Mouse (Mus musculus): ENCODE data around the gene Atp5g2. TPM values are rescaled to one million over a fixed set of nuclear protein-coding genes. Genes with fewer than 3 reads are reported as not detected.
A peak's percentile ranks its signal among the peaks of the same experiment; 100 is the strongest.
"Not testable (repeated sequence)": the region's sequence is repeated elsewhere in the genome, so short reads cannot be mapped to it uniquely, and the experiment has no call there.

Gene Atp5g2
- total RNA-seq, 2 experiments from 2014 or later, result 25.6 to 33.1 TPM

DNA sequence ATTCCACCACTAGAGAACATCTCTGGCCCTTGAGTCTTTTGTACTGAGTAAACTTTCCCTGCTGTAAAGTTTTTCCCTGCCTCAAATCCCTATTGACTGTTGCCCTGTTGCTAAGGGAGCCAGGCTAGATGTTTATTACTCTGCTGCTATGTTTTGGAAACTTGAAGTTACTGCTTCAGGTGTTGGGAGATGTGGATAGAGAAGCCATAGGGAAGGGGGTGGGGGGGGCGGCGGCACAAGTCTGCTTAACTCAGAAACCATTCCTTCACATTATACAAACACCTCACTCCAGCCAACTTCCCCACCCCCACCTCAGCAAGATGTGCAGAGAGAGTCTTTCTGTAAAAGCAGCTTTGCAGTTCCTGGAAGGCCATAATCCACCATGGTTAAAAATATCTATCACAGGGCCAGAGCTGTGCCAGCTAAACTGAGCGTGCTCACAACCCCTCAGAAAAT is 14.2 kb downstream of the Atp5g2 start:
- DNase-seq, result peak; percentile 52
- Histone ChIP-seq H3K27ac (peak overlapping the region; percentile 90), H3K4me3 (peak overlapping the region; percentile 65)
- intact Hi-C loops (cut with DNase I), result loop anchor here (2.0 kb wide), 1 partner anchor 33 kb away; the partner anchor contains the start of genes Atf7 and Gm28047
- TF ChIP-seq CTCF (IDR thresholded peaks at IDR 0.05), result no peak

DNA sequence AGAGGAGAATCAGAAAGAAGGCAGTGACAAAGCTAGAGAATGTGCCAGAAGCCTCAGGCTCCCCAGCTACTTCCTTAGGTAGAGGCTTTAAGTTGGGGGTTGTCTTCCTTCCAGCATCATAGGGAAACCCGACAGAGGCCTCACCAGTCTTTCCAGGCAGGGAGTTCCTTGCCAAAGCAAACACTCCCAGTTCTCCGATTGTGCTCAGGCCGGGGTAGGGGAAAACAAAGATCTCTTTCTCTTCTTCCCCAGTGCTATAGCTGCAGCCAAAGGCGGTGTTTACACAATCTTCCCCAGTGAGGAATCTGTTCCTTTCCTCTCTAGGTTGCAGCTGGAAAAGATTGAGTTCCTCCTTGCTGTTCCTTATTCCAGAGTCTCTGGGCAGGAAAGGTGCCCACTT is 15.5 kb downstream of the Atp5g2 start:
- Histone ChIP-seq H3K27ac (peak overlapping the region; percentile 90), H3K4me3 (peak overlapping the region; percentile 65)
- intact Hi-C loops (cut with DNase I), result loop anchor here (2.0 kb wide), 1 partner anchor 32 kb away; the partner anchor contains the start of genes Atf7 and Gm28047
- DNase-seq, result peak; percentile 43
- no peak for TF ChIP-seq CTCF (IDR thresholded peaks at IDR 0.05)

DNA sequence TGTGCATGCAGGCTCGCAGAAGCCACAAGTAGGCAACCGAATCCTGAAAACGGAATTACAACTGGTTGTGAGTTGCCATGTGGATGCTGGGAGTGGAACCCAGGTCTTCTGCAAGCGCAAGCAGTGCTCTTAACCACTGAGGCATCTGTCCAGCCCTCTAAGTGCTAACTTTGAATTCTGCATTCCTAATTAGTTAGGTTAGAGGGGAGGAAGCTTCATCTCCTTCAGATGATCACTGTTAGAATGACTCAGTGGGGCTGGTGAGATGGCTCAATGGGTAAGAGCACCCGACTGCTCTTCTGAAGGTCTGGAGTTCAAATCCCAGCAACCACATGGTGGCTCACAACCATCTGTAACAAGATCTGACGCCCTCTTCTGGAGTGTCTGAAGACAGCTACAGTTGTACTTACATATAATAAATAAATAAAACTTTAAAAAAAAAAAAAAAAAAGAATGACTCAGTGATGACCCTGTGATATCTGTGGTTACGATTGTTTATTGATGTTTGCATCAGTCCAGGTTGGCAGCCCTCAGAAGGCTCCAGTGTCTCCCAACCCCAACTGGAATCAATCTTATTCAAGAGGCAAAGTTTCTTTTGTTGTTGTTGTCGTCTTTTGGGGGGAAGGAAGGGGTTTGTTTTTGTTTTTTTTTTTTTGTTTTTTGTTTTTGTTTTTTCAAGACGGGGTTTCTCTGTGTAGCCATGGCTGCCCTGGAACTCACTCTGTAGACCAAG is 20.1 kb downstream of the Atp5g2 start:
- DNase-seq; intact Hi-C loops (cut with DNase I); H3K4me3 ChIP-seq: not testable (repeated sequence)
- H3K27ac ChIP-seq, result peak overlapping the region; percentile 70; the same call in 1 of the 2 replicates

DNA sequence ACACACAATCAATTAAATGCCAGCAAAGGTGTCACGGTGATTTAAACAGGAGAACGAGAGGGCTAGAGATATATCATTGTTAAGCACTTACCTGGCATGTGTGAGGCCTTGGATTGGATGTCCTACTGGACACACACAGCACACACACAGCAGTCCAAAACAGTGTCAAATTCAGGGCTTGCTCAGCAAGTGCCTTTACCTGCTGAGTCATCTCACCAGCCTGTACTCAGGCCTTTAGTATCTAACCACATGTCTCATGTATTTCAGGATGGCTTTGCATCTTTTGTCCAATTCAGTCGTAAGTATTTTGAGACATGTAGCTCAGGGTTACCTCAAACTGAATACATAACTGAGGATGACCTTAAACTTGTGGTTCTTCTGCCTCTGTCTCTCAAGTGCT is 21.0 kb downstream of the Atp5g2 start:
- no peak for TF ChIP-seq CTCF (IDR thresholded peaks at IDR 0.05)
- DNase-seq, result peak; percentile 26
- peak overlapping the region; percentile 70 for H3K27ac ChIP-seq
- intact Hi-C loops (cut with DNase I), result no loop called here
- no peak overlapping the region for H3K4me3 ChIP-seq

DNA sequence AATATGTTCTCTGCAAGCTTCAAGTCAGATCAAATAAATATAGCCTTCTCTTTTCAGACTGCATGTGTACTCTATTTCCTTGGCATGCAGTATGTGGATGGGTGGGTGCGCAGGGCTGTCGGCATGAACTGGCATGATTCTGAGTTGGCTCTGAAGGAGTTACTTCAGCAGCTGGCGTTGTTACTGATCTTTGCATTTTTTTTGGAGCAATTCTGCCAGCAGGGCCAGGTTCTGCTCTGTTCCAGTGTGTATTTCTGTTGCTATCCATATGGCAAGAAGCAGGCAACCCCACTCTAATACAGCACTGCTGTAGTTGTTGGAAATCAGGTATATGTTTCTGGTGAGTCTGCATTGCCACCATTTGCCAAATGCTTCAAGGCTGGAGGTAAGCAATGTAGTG is 36.3 kb downstream of the Atp5g2 start:
- no peak overlapping the region for H3K4me3 ChIP-seq
- no peak for DNase-seq
- H3K27ac ChIP-seq, result no peak overlapping the region
- no peak for TF ChIP-seq CTCF (IDR thresholded peaks at IDR 0.05)
- intact Hi-C loops (cut with DNase I), result no loop called here

DNA sequence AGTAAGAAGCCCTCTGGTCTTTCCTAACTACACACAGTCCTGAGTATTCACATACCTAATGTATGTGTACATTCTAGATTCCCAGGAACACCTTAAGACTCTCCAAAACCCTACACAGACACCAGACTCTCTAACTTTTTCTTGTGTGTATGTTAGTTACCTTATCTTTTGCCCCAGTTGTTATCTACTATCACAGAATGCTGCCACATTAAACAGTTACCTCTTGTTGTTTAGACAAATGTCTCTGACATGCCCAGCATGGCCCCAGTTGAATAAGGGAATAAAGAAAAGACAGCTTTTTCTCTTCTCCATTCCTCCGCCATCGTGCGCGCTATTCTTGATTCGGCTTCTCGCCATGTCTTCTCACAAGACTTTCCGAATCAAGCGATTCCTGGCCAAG is 37.5 kb downstream of the Atp5g2 start:
- intact Hi-C loops (cut with DNase I), result no loop called here
- Histone ChIP-seq H3K27ac (no peak overlapping the region), H3K4me3 (no peak overlapping the region)
- no peak for TF ChIP-seq CTCF (IDR thresholded peaks at IDR 0.05)
- DNase-seq, result no peak

DNA sequence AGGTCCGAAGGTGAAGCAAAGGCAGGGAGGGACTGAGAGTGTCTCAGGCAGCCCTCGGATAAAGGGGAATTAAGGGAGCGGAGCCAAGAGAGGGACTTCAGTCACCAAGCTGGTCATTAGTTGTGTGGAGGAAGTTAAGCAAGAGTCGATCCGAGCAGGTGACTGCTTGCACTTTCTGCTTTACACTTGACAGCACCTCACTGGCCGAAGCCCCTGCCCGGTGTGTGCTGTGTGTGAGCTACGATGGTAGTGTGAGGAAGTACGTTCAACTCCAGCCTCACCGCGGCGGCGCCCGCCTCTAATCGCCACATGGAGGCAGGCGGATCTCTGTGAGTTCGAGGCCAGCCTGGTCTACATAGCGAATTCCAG is 46.5 kb downstream of the Atp5g2 start:
- H3K27ac ChIP-seq, result peak overlapping the region; percentile 98
- DNase-seq, result peak; percentile 66
- intact Hi-C loops (cut with DNase I), result loop anchor here (1.0 to 2.0 kb wide), 2 partner anchors 31 to 46 kb away; no protein-coding TSS in a partner anchor
- TF ChIP-seq CTCF (IDR thresholded peaks at IDR 0.05), result no peak
- H3K4me3 ChIP-seq, result peak overlapping the region; percentile 78

DNA sequence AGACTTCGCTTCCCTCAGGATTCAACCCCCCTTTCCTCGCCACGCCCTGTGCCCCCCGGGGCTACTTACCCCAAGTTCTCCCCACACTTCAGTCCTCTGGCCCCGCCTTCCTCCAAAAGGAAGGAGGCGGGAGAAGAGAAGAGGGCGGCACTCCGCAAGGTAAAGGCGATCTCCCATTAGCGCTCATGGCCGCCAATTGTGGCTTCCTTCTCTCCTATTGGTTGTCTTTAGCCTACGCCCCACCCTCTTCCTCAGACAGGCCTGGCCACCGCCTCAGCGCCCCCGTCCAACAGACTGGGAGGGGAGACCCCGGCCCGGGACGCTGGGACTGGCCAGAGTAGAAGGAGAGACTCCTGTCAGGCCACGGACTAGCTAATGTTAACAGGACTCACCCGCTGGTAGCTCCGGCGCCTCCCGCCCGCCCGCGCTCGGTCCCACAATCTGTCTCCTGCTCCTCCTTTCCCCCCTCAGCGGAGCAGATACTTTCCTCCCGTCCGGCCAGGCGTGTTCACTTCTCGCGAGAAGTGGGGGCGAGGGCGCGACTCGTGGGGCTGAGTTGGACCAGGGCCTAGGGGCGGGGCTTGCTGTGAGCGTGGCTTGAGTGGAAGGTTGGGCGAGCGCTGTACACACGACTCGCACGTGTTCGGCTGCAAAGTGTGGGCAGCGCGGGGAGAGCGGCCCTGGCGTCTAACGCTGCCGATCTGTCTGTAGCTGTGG is 47.0 kb downstream of the Atp5g2 start, which contains the start of the genes Gm28047 and Atf7:
Gene Gm28047 (minus strand): TSS at position 98 of the 717 bp plus-strand sequence.
Gene Atf7 (minus strand): TSS at position 495 of the 717 bp plus-strand sequence.
- Histone ChIP-seq H3K27ac (peak within 1 kb of the TSS; percentile 98), H3K4me3 (peak within 1 kb of the TSS; percentile 78)
- DNase-seq, result peak; percentile 100
- TF ChIP-seq CTCF (IDR thresholded peaks at IDR 0.05), result no peak
- intact Hi-C loops (cut with DNase I), result loop anchor here (1.0 to 2.0 kb wide), 2 partner anchors 32 to 46 kb away; no protein-coding TSS in a partner anchor

DNA sequence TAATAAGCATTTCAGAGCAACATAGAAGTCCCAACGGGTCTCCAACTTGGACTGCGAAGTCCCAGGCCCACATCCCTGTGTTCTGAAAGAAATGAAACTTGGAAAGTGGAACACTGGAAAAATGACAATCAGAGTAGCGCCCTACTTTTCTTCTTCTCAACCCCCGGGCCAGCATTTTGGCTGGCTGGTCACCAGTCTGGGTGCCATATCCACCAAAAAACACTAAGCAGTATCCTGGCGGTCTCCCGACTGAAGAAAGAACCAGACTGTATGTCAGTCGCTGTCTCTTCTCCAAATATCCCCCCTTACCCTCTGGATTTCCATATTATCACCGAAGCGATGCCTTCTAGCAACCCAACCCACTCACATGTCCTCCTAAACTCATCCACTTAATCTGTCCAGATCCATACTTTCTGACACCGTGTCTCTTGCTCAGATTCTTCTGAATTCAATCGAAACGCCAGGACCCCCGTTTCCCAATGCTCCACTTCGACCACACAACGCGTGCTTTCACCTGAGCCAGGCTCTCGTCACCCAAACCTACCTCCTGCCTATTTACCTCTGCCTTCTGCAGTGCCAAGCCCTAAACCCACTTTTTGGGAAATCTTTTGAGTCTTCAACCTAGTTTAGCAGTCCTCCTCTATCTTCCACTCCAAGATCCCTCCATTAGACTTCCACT is 47.7 kb downstream of the Atp5g2 start:
- intact Hi-C loops (cut with DNase I), result loop anchor here (2.0 kb wide), 1 partner anchor 32 kb away; no protein-coding TSS in a partner anchor
- peak; percentile 39 for DNase-seq
- Histone ChIP-seq H3K27ac (peak overlapping the region; percentile 98), H3K4me3 (peak overlapping the region; percentile 78)
- no peak for TF ChIP-seq CTCF (IDR thresholded peaks at IDR 0.05)

DNA sequence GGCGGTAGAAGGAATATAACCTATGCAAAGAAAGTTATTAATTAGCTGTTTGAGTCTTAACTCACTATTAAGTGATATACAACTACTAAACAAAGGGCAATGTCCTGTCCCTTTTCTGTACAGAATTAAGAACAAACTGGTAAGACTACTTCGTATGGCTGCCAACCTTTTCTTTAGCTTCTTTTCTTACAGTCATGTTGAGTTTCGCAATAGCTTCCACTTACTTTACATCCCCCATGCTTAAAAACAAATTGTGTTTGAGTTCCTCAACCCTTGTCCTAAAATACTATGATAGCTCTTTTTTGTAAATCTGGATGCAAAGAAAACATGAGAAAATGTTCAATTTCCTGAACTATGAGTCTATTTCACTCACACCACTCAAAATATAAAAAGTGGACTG is 49.0 kb downstream of the Atp5g2 start:
- no peak for DNase-seq
- no peak for TF ChIP-seq CTCF (IDR thresholded peaks at IDR 0.05)
- intact Hi-C loops (cut with DNase I), result no loop called here
- Histone ChIP-seq H3K27ac (peak overlapping the region; percentile 98; the same call in 1 of the 2 replicates), H3K4me3 (peak overlapping the region; percentile 78)

DNA sequence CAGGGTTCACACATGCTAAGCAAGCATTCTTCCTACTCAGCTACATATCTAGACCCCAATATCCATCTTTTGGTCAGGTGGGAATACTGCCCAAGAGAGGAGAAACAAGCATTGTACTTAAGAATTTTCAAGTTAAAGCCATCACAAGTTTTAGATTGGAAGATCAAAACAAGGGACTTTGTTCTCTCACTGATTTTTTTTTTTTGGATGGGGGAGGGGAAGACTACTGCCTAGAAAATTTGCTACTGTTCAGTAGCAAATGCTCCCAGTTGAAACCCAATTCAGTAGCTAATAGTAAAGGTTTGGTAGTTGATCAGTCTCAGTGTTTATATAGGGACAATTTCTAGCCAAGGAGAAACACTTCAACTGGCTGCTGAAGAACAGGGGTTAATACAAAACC is 49.6 kb downstream of the Atp5g2 start:
- intact Hi-C loops (cut with DNase I), result no loop called here
- H3K4me3 ChIP-seq, result peak overlapping the region; percentile 78
- no peak for TF ChIP-seq CTCF (IDR thresholded peaks at IDR 0.05)
- DNase-seq, result no peak
- H3K27ac ChIP-seq, result peak overlapping the region; percentile 46; the same call in 1 of the 2 replicates

DNA sequence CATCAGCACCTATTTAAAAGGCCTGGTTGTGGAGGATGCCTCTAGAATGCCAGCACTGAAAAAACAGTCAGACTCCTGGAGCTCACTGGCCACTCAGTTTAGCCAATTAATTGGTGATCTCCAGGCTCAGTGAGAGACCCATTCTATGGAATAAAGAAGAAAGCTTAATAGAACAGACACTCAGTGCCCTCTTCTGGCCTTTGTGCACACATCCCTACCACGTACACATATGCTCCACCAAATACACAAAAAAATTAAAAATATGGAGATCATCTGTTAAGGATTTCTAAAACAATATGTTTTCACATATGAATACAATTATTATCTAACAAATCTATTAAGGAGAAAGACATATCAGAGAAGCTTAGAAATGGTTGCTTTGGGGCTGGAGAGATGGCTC is 51.4 kb downstream of the Atp5g2 start:
- DNase-seq, result no peak
- no peak overlapping the region for H3K27ac ChIP-seq
- intact Hi-C loops (cut with DNase I), result no loop called here
- no peak overlapping the region for H3K4me3 ChIP-seq
- peak; percentile 19; the same call in 1 of the 2 replicates for TF ChIP-seq CTCF (IDR thresholded peaks at IDR 0.05)

All from gastrocnemius, adult 2 months (tissue).